Mouse (Mus musculus) brain, embryonic 14.5 days (tissue): Measurements from ENCODE around the gene Slc6a18.

ENCODE experiments used
- CTCF ChIP-seq: fragments of 200-500 bp; IDR thresholded peaks from 2 replicates; pipeline ENCODE4 v1.5.1; 2012; ENCODE audit warnings: inconsistent platforms, mild to moderate bottlenecking, moderate library complexity, borderline replicate concordance; ENCODE audit not compliant: insufficient read depth, insufficient read length; ENCODE audit errors: extremely low read depth
- POLR2A ChIP-seq: fragments of 200-500 bp; IDR thresholded peaks from 2 replicates; pipeline ENCODE4 v1.6.1; 2012; ENCODE audit warnings: mild to moderate bottlenecking, inconsistent platforms, borderline replicate concordance; ENCODE audit not compliant: poor library complexity, insufficient read depth, insufficient read length, severe bottlenecking; ENCODE audit errors: extremely low read depth

DNA sequence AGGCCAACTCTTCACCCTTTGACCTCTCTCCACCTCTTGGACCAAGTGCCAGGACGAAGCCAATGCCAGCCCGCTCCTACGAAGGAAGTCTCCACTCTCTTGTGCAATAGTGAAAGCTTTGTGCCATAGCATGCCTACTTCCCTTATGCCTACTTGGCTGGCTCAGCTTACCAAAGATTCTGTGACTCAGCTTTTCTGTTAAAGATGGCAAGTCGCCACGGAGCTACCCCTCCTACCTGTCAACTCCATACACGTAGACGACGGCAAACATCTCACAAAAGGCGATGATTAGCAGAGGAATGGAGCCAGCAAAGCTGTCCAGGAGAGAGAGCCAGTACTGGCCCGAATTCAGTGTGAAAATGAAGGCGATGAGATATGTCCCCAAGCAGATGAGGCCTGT is 5.9 kb upstream of the Slc6a18 start:
- TF ChIP-seq CTCF (no peak), POLR2A (no peak)
